Mouse (Mus musculus) layer of hippocampus, adult 11-12 months (tissue): ENCODE measurements around the gene Cfap61.

Experiments used
- DNase-seq: peaks from one replicate; pipeline ENCODE4 v3.0.0; 2022; ENCODE audit warnings: low spot score

Gene Cfap61

GRCm38 (mm10) chr2:146147801-146148200, 213.2 kb downstream of the Cfap61 start:
- DNase-seq: no peak

GRCm38 (mm10) chr2:146149206-146149974, 214.8 kb downstream of the Cfap61 start:
- no peak for DNase-seq

GRCm38 (mm10) chr2:146168017-146168803, 233.6 kb downstream of the Cfap61 start:
- no peak for DNase-seq

GRCm38 (mm10) chr2:146169492-146169891, 234.9 kb downstream of the Cfap61 start:
- DNase-seq: no peak

- no peak for DNase-seq
Measured at GRCm38 (mm10) chr2:146172106-146172505, 237.5 kb downstream of the Cfap61 start.

GRCm38 (mm10) chr2:146174173-146174572, 239.6 kb downstream of the Cfap61 start:
- DNase-seq: peak; percentile 13

GRCm38 (mm10) chr2:146178718-146179117, 244.1 kb downstream of the Cfap61 start:
- no peak for DNase-seq

- no peak for DNase-seq
Measured at GRCm38 (mm10) chr2:146183830-146184793, 249.5 kb downstream of the Cfap61 start.

- DNase-seq: peak; percentile 32
Measured at GRCm38 (mm10) chr2:146196126-146196525, 261.5 kb downstream of the Cfap61 start.

GRCm38 (mm10) chr2:146197947-146198346, 263.4 kb downstream of the Cfap61 start:
- no peak for DNase-seq

GRCm38 (mm10) chr2:146210968-146211367, 276.4 kb downstream of the Cfap61 start:
- DNase-seq: no peak

GRCm38 (mm10) chr2:146214715-146215114, 280.1 kb downstream of the Cfap61 start:
- peak; percentile 54 for DNase-seq

- no peak for DNase-seq
Measured at GRCm38 (mm10) chr2:146216111-146217064, 281.8 kb downstream of the Cfap61 start.

- DNase-seq: no peak
Measured at GRCm38 (mm10) chr2:146217227-146217980, 282.8 kb downstream of the Cfap61 start.

GRCm38 (mm10) chr2:146218161-146218691, 283.6 kb downstream of the Cfap61 start:
- no peak for DNase-seq

GRCm38 (mm10) chr2:146218881-146219535, 284.4 kb downstream of the Cfap61 start:
- DNase-seq: no peak

GRCm38 (mm10) chr2:146219791-146220190, 285.2 kb downstream of the Cfap61 start:
- no peak for DNase-seq

GRCm38 (mm10) chr2:146220591-146221075, 286.0 kb downstream of the Cfap61 start:
- DNase-seq: no peak
